Mouse (Mus musculus) lung, postnatal 0 days (tissue): ENCODE measurements at regions not wholly inside any gene's neighbourhood (a gene's known extent, or its start where the extent isn't known, plus 50 kb on each side); places are given as distances from the start of the nearest gene placed in this dataset.
"Not testable (repeated sequence)": the region's sequence is repeated elsewhere in the genome, so short reads cannot be mapped to it uniquely, and the experiment has no call there.

Experiments
- ATAC-seq: fragments of 200-750 bp; cut with Nextera tagmentation; 2 replicates; pipeline ENCODE4 v1.8.0; 2017; ENCODE audit warnings: moderate library complexity
- DNase-seq: peaks from one replicate; pipeline ENCODE4 v3.0.0-alpha.2; 2016; ENCODE audit warnings: low spot score
- H3K27ac ChIP-seq: fragments of 300-500 bp; sonication (generic); 2 replicates; pipeline ENCODE4 v1.5.1; 2014; ENCODE audit warnings: antibody characterized with exemption, mild to moderate bottlenecking, low read length, mixed read lengths
- H3K27me3 ChIP-seq: fragments of 300-500 bp; sonication (generic); replicated peaks from 2 replicates; pipeline ENCODE4 v1.6.1; 2014; ENCODE audit warnings: low read length, mixed read lengths; ENCODE audit not compliant: insufficient read depth
- H3K36me3 ChIP-seq: fragments of 300-500 bp; sonication (generic); 2 replicates; pipeline ENCODE4 v1.6.1; 2014; ENCODE audit warnings: low read length, mixed read lengths; ENCODE audit not compliant: insufficient read depth
- H3K4me1 ChIP-seq: fragments of 300-500 bp; sonication (generic); 2 replicates; pipeline ENCODE4 v1.6.1; 2014; ENCODE audit warnings: antibody characterized with exemption, low read depth, low read length, mixed read lengths; ENCODE audit not compliant: insufficient read depth
- H3K4me2 ChIP-seq: fragments of 300-500 bp; sonication (generic); replicated peaks from 2 replicates; pipeline ENCODE4 v1.6.1; 2014; ENCODE audit warnings: low read depth, mild to moderate bottlenecking, low read length, moderate library complexity, mixed read lengths
- H3K4me3 ChIP-seq: fragments of 300-500 bp; sonication (generic); 2 replicates; pipeline ENCODE4 v1.5.1; 2014; ENCODE audit warnings: low read depth, low read length
- H3K9ac ChIP-seq: fragments of 300-500 bp; sonication (generic); replicated peaks from 2 replicates; pipeline ENCODE4 v1.6.1; 2014; ENCODE audit warnings: low read depth, mild to moderate bottlenecking
- H3K9me3 ChIP-seq: fragments of 300-500 bp; sonication (generic); 2 replicates; pipeline ENCODE4 v1.6.1; 2016; ENCODE audit warnings: low read length, mixed read lengths
- CTCF ChIP-seq: IDR thresholded peaks from 2 replicates; pipeline ENCODE4 v1.5.1; 2016; ENCODE audit warnings: antibody characterized with exemption, mild to moderate bottlenecking
- EP300 ChIP-seq: IDR thresholded peaks from 2 replicates; pipeline ENCODE4 v1.6.1; 2016; ENCODE audit warnings: antibody characterized with exemption, mild to moderate bottlenecking, control low read depth
- WGBS: fragments of 180-500 bp; shearing (Covaris S2); extraction: QIAGEN DNeasy Blood & Tissue Kit; methylation state at CpG from one replicate; pipeline ENCODE4 v1.1.7; 2014; 5-methylcytosine and 5-hydroxymethylcytosine counted together

GRCm38 (mm10) chr8:15562310-15563296, 516.7 kb upstream of the BB014433 start:
- Histone ChIP-seq H3K4me3 (no peak overlapping the region), H3K9me3 (no peaks in the 10 kb centered on the region), H3K27me3 (no peaks in the 10 kb centered on the region), H3K27ac (no peak overlapping the region), H3K4me1 (no peaks in the 10 kb centered on the region), H3K9ac (no peak overlapping the region), H3K4me2 (no peak overlapping the region), H3K36me3 (no peaks in the 10 kb centered on the region)
- WGBS, result 81% methylated on average over 39 of the region's 39 CpGs
- TF ChIP-seq EP300 (no peak), CTCF (no peak)
- ATAC-seq (no peak), DNase-seq (no peak)

DNA sequence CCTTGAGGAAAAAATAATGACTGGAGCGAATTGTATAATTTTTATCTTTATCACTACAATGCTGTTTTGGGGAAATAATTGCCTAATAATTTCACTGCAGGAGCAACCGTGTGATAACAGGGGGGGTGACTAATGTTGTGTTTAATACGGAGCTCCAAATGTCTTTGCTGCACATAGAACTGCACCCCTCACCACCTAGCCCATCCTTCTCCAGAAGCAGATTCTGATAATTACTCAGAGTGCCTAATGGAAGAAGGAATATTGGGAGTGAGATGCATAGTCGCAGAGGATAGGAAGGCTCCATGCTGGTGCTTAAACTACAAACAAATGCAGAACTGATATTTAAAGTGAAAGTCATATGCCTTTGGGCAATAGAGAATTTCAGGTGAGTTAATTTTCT, 486.1 kb upstream of the BB014433 start:
- no peak overlapping the region for H3K4me3 ChIP-seq
- ATAC-seq, result no peak
- WGBS, result 73% methylated on average over 4 of the region's 4 CpGs
- DNase-seq, result no peak
- no peaks in the 10 kb centered on the region for H3K36me3 ChIP-seq
- H3K9ac ChIP-seq, result no peak overlapping the region
- TF ChIP-seq EP300, result no peak
- no peak for TF ChIP-seq CTCF
- no peak overlapping the region for H3K4me2 ChIP-seq
- no peaks in the 10 kb centered on the region for H3K27me3 ChIP-seq
- H3K4me1 ChIP-seq, result no peaks in the 10 kb centered on the region
- no peaks in the 10 kb centered on the region for H3K9me3 ChIP-seq
- H3K27ac ChIP-seq, result no peak overlapping the region

- TF ChIP-seq EP300 (no peak), CTCF (no peak)
- ATAC-seq (no peak), DNase-seq (no peak)
- Histone ChIP-seq H3K4me3 (no peak overlapping the region), H3K9ac (no peak overlapping the region), H3K27ac (no peak overlapping the region), H3K9me3 (no peaks in the 10 kb centered on the region), H3K4me2 (no peak overlapping the region), H3K27me3 (no peaks in the 10 kb centered on the region), H3K4me1 (no peaks in the 10 kb centered on the region), H3K36me3 (no peaks in the 10 kb centered on the region)
- WGBS, result 93% methylated on average over 3 of the region's 3 CpGs
Measured at GRCm38 (mm10) chr8:15525461-15525860, 479.6 kb upstream of the BB014433 start.

DNA sequence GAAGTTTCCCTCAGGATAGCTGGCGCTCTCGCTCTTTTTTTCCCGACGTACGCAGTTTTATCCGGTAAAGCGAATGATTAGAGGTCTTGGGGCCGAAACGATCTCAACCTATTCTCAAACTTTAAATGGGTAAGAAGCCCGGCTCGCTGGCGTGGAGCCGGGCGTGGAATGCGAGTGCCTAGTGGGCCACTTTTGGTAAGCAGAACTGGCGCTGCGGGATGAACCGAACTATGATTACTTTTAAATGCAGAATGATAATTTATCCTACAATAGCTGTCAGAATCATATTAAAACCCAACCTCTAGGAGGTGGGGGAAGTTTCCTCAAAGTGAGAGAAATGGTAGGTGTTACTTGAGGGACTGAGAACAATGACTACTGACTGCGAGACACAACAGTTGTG, 474.0 kb upstream of the BB014433 start:
- not testable (repeated sequence) for H3K4me3 ChIP-seq, H3K4me1 ChIP-seq, DNase-seq, H3K36me3 ChIP-seq, ATAC-seq, H3K27ac ChIP-seq, H3K9me3 ChIP-seq, H3K9ac ChIP-seq, H3K4me2 ChIP-seq, H3K27me3 ChIP-seq
- 67% methylated on average over 18 of the region's 19 CpGs for WGBS

DNA sequence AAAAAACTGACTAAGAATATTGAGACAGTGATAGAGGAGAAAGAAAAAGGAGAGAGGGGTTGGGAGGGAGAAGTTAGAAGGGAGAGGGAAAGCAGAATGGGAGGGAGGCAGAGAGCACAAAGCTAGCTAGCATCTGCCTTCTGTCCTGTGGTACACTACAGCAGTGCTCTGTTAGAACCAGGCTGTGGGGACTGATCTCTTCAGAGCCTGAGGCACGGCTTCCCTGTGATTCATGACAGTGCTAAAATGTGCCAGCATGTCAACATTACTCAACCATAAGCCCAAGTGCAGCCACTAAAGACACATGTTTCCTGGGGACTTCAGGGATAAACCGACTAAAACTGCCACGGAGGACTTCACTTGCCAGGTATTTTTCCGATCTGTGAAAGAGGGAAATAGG, 455.1 kb upstream of the BB014433 start:
- no peaks in the 10 kb centered on the region for H3K27me3 ChIP-seq
- no peaks in the 10 kb centered on the region for H3K9me3 ChIP-seq
- H3K4me1 ChIP-seq, result no peaks in the 10 kb centered on the region
- WGBS, result 68% methylated on average over 4 of the region's 4 CpGs
- DNase-seq, result no peak
- no peak overlapping the region for H3K4me2 ChIP-seq
- no peak overlapping the region for H3K9ac ChIP-seq
- H3K36me3 ChIP-seq, result no peaks in the 10 kb centered on the region
- no peak overlapping the region for H3K27ac ChIP-seq
- no peak overlapping the region for H3K4me3 ChIP-seq
- no peak for TF ChIP-seq EP300
- no peak for TF ChIP-seq CTCF
- no peak for ATAC-seq

DNA sequence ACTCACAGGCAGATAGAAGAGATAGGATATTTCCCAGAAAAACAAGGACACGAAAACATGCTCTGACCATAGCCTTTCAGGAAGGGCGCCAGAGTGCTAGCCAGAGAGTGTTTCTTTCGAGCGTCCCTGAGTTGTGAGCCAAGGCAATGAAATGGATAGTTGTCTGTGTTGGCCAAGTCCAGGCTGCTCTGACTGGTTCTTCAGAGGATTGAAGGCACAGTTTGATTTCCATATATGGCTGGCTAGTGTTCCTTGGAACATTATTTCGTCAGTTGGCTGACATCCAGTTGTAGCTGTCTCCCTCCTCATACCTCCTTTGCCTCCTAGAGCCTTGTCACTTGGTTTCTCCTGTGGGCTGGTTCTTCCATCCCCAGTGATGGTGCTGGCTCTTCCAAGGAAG, 451.7 kb upstream of the BB014433 start:
- Histone ChIP-seq H3K4me3 (no peak overlapping the region), H3K36me3 (no peaks in the 10 kb centered on the region), H3K9ac (no peak overlapping the region), H3K4me2 (no peak overlapping the region), H3K9me3 (no peaks in the 10 kb centered on the region), H3K27me3 (no peaks in the 10 kb centered on the region), H3K27ac (no peak overlapping the region), H3K4me1 (no peaks in the 10 kb centered on the region)
- WGBS, result 55% methylated on average over 5 of the region's 5 CpGs
- DNase-seq (no peak), ATAC-seq (peak; percentile 55; the same call in 1 of the 2 replicates)
- no peak for TF ChIP-seq CTCF
- TF ChIP-seq EP300, result no peak
